Mouse (Mus musculus) bone marrow macrophage, adult 2 months (primary cell): Measurements from ENCODE around the gene Qtrt1. TPM values are rescaled to one million over a fixed set of nuclear protein-coding genes. Genes with fewer than 3 reads are reported as not detected.
A peak's percentile ranks its signal among the peaks of the same experiment; 100 is the strongest.

ENCODE experiments used
- H3K27ac ChIP-seq: 2 replicates; pipeline ENCODE4 v1.5.1; 2012; ENCODE audit warnings: low read depth, low read length; ENCODE audit not compliant: insufficient read depth
- H3K4me1 ChIP-seq: 2 replicates; pipeline ENCODE4 v1.6.1; 2012; ENCODE audit warnings: low read length; ENCODE audit not compliant: control insufficient read depth, insufficient read depth
- H3K4me3 ChIP-seq: 2 replicates; pipeline ENCODE4 v1.5.1; 2012; ENCODE audit warnings: mild to moderate bottlenecking, low read length, moderate library complexity; ENCODE audit not compliant: insufficient read depth
- CTCF ChIP-seq: IDR thresholded peaks from 2 replicates; pipeline ENCODE4 v1.5.1; 2012; ENCODE audit warnings: low read depth, mild to moderate bottlenecking, low read length, moderate library complexity
- POLR2A ChIP-seq: IDR thresholded peaks from 2 replicates; pipeline ENCODE4 v1.6.1; 2012; ENCODE audit warnings: mild to moderate bottlenecking, low read depth, low read length, borderline replicate concordance
- polyA plus RNA-seq: library from polyadenylated mRNA; stranded (reverse); fragments of >200 nt; gene quantifications from 2 replicates; pipeline ENCODE4 v1.2.4, GENCODE M21; 2012; ENCODE audit not compliant: missing spikeins, insufficient read depth, insufficient read length

Gene Qtrt1
- polyA plus RNA-seq, 1 experiment = 9.9 TPM

- no peak overlapping the region for H3K27ac ChIP-seq
- H3K4me3 ChIP-seq = no peak overlapping the region
- peaks cover 23% of the 10 kb centered on the region for H3K4me1 ChIP-seq
- TF ChIP-seq CTCF (no peak), POLR2A (no peak)
These were observed 32.9 kb downstream of the Qtrt1 start for GRCm38 (mm10) chr9:21444574-21444973.

GRCm38 (mm10) chr9:21445081-21445744 is 33.6 kb downstream of the Qtrt1 start:
- H3K27ac ChIP-seq = no peak overlapping the region
- no peak for TF ChIP-seq POLR2A
- no peak for TF ChIP-seq CTCF
- H3K4me3 ChIP-seq = no peak overlapping the region
- H3K4me1 ChIP-seq = peaks cover 24% of the 10 kb centered on the region

GRCm38 (mm10) chr9:21447778-21448177 is 36.1 kb downstream of the Qtrt1 start:
- Histone ChIP-seq H3K4me1 (peaks cover 46% of the 10 kb centered on the region), H3K4me3 (no peak overlapping the region), H3K27ac (no peak overlapping the region)

GRCm38 (mm10) chr9:21449710-21450109 is 38.1 kb downstream of the Qtrt1 start:
- Histone ChIP-seq H3K27ac (no peak overlapping the region), H3K4me1 (peaks cover 60% of the 10 kb centered on the region), H3K4me3 (no peak overlapping the region)
- no peak for TF ChIP-seq POLR2A
- no peak for TF ChIP-seq CTCF

More at GRCm38 (mm10) chr9:21447778-21448177, 36.1 kb downstream of the Qtrt1 start:
- TF ChIP-seq POLR2A = no peak
- TF ChIP-seq CTCF = no peak

GRCm38 (mm10) chr9:21450270-21450669 is 38.6 kb downstream of the Qtrt1 start:
- TF ChIP-seq CTCF = no peak
- Histone ChIP-seq H3K27ac (no peak overlapping the region), H3K4me1 (peaks cover 64% of the 10 kb centered on the region), H3K4me3 (no peak overlapping the region)

GRCm38 (mm10) chr9:21451391-21451790 is 39.8 kb downstream of the Qtrt1 start:
- Histone ChIP-seq H3K27ac (no peak overlapping the region), H3K4me1 (peaks cover 66% of the 10 kb centered on the region), H3K4me3 (no peak overlapping the region)
- TF ChIP-seq POLR2A = no peak
- TF ChIP-seq CTCF = no peak

- no peak for TF ChIP-seq POLR2A
- TF ChIP-seq CTCF = no peak
- peaks cover 68% of the 10 kb centered on the region for H3K4me1 ChIP-seq
- no peak overlapping the region for H3K4me3 ChIP-seq
- peak overlapping the region; percentile 63; the same call in 1 of the 2 replicates for H3K27ac ChIP-seq
These were observed 40.2 kb downstream of the Qtrt1 start for GRCm38 (mm10) chr9:21451870-21452269.

- H3K4me1 ChIP-seq = peaks cover 76% of the 10 kb centered on the region
- no peak for TF ChIP-seq CTCF
- TF ChIP-seq POLR2A = no peak
- H3K27ac ChIP-seq = peak overlapping the region; percentile 83
- H3K4me3 ChIP-seq = peak overlapping the region; percentile 2; the same call in 1 of the 2 replicates
These were observed 41.4 kb downstream of the Qtrt1 start for GRCm38 (mm10) chr9:21453003-21453402.

- Histone ChIP-seq H3K4me3 (peak overlapping the region; percentile 2; the same call in 1 of the 2 replicates), H3K27ac (peak overlapping the region; percentile 83), H3K4me1 (peaks cover 80% of the 10 kb centered on the region)
- no peak for TF ChIP-seq POLR2A
- TF ChIP-seq CTCF = no peak
These were observed 41.8 kb downstream of the Qtrt1 start for GRCm38 (mm10) chr9:21453459-21453858.

GRCm38 (mm10) chr9:21454556-21454955 is 42.9 kb downstream of the Qtrt1 start:
- Histone ChIP-seq H3K27ac (no peak overlapping the region), H3K4me3 (no peak overlapping the region), H3K4me1 (peaks cover 85% of the 10 kb centered on the region)
- TF ChIP-seq CTCF = no peak
- TF ChIP-seq POLR2A = no peak
